Mouse (Mus musculus) heart, adult 10 weeks (tissue): Measurements from ENCODE around the gene Trim41. TPM values are rescaled to one million over a fixed set of nuclear protein-coding genes. Genes with fewer than 3 reads are reported as not detected.

Source experiments
- polyA plus RNA-seq: library from polyadenylated mRNA; stranded (reverse); fragments of 350-450 nt; fragmentation: Illumina TruSeq; extraction: RNeasy Lipid Tissue Mini Kit (QIAGEN cat#74804); gene quantifications from one replicate; pipeline ENCODE4 v1.2.3, GENCODE M21; 2014; ENCODE audit warnings: low read depth, low replicate concordance

The Trim41 gene
- polyA plus RNA-seq: 20.6 TPM

GRCm38 (mm10) chr11:48816800-48817665, at the start of gene Trim41:
Gene Trim41 (minus strand): TSS chr11:48817353.

GRCm38 (mm10) chr11:48825979-48826751, 9.0 kb upstream of the Trim41 start, which contains the start of the genes Trim7 and Gm12184:
Gene Trim7 (plus strand): TSS chr11:48826140.
Gene Gm12184 (minus strand): TSS chr11:48826655.

GRCm38 (mm10) chr11:48799921-48800701, 17.0 kb downstream of the Trim41 start, which contains the start of gene Rack1:
Gene Rack1 (plus strand): TSS chr11:48800332.

Other genes with a start within 250 kb of the Trim41 start
- 454 TPM for gene Rack1, start 17.0 kb downstream of the Trim41 start, polyA plus RNA-seq
- 30.1 TPM for gene Trim7, start 8.8 kb upstream of the Trim41 start, polyA plus RNA-seq
- 9.5 TPM for gene Gm12184, start 9.3 kb upstream of the Trim41 start, polyA plus RNA-seq
- gene Irgm1, start 54.3 kb upstream of the Trim41 start, polyA plus RNA-seq: 21.4 TPM
- 0.58 TPM for gene Gm5431, start 84.9 kb upstream of the Trim41 start, polyA plus RNA-seq
- 2.5 TPM for gene Psme2b, start 128.8 kb upstream of the Trim41 start, polyA plus RNA-seq
- gene Olfr56, start 161.5 kb upstream of the Trim41 start, polyA plus RNA-seq: not detected
- 2.9 TPM for gene 9930111J21Rik1, start 162.0 kb upstream of the Trim41 start, polyA plus RNA-seq
- gene Gm12185, start 174.9 kb upstream of the Trim41 start, polyA plus RNA-seq: 0.26 TPM
- gene Tgtp1, start 176.8 kb upstream of the Trim41 start, polyA plus RNA-seq: 7.1 TPM
- gene 9930111J21Rik2, start 233.9 kb upstream of the Trim41 start, polyA plus RNA-seq: 6.3 TPM
- 10.2 TPM for gene Tgtp2, start 246.9 kb upstream of the Trim41 start, polyA plus RNA-seq